Mouse (Mus musculus) bone marrow macrophage, adult 2 months (primary cell): Measurements from ENCODE around the gene Cabp4. TPM values are rescaled to one million over a fixed set of nuclear protein-coding genes. Genes with fewer than 3 reads are reported as not detected.

Experiments
- H3K27ac ChIP-seq: 2 replicates; pipeline ENCODE4 v1.5.1; 2012; ENCODE audit warnings: low read depth, low read length; ENCODE audit not compliant: insufficient read depth
- H3K4me1 ChIP-seq: 2 replicates; pipeline ENCODE4 v1.6.1; 2012; ENCODE audit warnings: low read length; ENCODE audit not compliant: control insufficient read depth, insufficient read depth
- H3K4me3 ChIP-seq: 2 replicates; pipeline ENCODE4 v1.5.1; 2012; ENCODE audit warnings: mild to moderate bottlenecking, low read length, moderate library complexity; ENCODE audit not compliant: insufficient read depth
- CTCF ChIP-seq: IDR thresholded peaks from 2 replicates; pipeline ENCODE4 v1.5.1; 2012; ENCODE audit warnings: low read depth, mild to moderate bottlenecking, low read length, moderate library complexity
- POLR2A ChIP-seq: IDR thresholded peaks from 2 replicates; pipeline ENCODE4 v1.6.1; 2012; ENCODE audit warnings: mild to moderate bottlenecking, low read depth, low read length, borderline replicate concordance
- polyA plus RNA-seq: library from polyadenylated mRNA; stranded (reverse); fragments of >200 nt; gene quantifications from 2 replicates; pipeline ENCODE4 v1.2.4, GENCODE M21; 2012; ENCODE audit not compliant: missing spikeins, insufficient read depth, insufficient read length

Cabp4 gene
- polyA plus RNA-seq, 1 experiment: not detected

DNA sequence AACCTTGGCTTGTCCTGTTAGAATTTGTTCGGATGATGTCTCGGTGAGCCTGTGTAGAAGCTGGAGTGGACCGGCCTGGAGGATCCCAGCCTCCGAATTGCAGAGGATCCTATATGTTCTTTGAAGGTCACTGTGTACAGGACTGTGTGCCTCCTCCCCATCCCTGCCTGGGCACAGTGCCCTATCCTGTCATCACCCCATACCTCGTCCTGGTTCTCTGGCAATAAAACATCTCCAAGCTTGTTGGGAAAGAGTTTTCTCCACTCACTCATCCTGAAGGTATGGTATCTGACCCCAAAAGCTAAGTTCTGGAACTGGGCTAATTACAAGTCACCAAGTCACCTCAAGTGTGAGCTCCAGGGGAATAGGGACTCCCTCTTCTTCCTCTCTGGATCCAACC, 56.7 kb downstream of the Cabp4 start:
- H3K4me1 ChIP-seq: no peaks in the 10 kb centered on the region
- no peak overlapping the region for H3K4me3 ChIP-seq
- TF ChIP-seq CTCF: no peak
- TF ChIP-seq POLR2A: no peak
- no peak overlapping the region for H3K27ac ChIP-seq

DNA sequence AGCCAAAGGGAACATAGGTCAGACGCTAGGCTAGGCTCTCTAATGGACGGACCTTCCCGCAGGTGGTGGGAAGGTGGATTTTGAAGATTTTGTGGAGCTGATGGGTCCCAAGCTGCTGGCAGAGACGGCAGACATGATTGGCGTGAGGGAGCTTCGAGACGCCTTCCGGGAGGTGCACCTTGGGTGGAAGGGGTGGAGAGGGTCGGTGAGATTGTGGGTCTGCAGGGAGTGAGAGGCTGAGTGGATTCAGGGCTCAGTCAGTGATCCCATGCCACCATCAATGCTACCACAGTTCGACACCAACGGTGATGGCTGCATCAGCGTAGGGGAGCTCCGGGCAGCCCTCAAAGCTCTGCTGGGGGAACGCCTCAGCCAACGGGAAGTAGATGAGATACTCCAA, 57.7 kb downstream of the Cabp4 start:
- H3K27ac ChIP-seq: no peak overlapping the region
- no peak overlapping the region for H3K4me3 ChIP-seq
- TF ChIP-seq POLR2A (no peak), CTCF (no peak)
- H3K4me1 ChIP-seq: no peaks in the 10 kb centered on the region

Other genes with a start within 250 kb of the Cabp4 start
- gene Tcirg1, start 236.9 kb downstream of the Cabp4 start, polyA plus RNA-seq: 488 and 518 TPM in 2 replicates
- gene Ndufs8, start 231.3 kb downstream of the Cabp4 start, polyA plus RNA-seq: 80.5 and 85.1 TPM in 2 replicates
- gene Aldh3b1, start 214.2 kb downstream of the Cabp4 start, polyA plus RNA-seq: 83.9 and 85.6 TPM in 2 replicates
- 1,272 and 1,428 TPM in 2 replicates for gene Unc93b1, start 208.8 kb downstream of the Cabp4 start, polyA plus RNA-seq
- not detected in 2 replicates for gene Aldh3b3, start 185.4 kb downstream of the Cabp4 start, polyA plus RNA-seq
- gene Aldh3b2, start 171.7 kb downstream of the Cabp4 start, polyA plus RNA-seq: not detected in 2 replicates
- 1.1 TPM in 1 of 2 replicates, not detected in the other for gene Acy3, start 157.5 kb downstream of the Cabp4 start, polyA plus RNA-seq
- gene Tbx10, start 151.3 kb downstream of the Cabp4 start, polyA plus RNA-seq: not detected in 2 replicates
- gene Nudt8, start 143.5 kb downstream of the Cabp4 start, polyA plus RNA-seq: 7.0 and 9.9 TPM in 2 replicates
- 0.80 and 1.3 TPM in 2 replicates for gene Gm49405, start 143.4 kb downstream of the Cabp4 start, polyA plus RNA-seq
- 1.4 and 3.4 TPM in 2 replicates for gene Doc2g, start 140.7 kb downstream of the Cabp4 start, polyA plus RNA-seq
- 62.3 TPM in 2 replicates for gene Ndufv1, start 131.2 kb downstream of the Cabp4 start, polyA plus RNA-seq
- gene Gstp1, start 106.0 kb downstream of the Cabp4 start, polyA plus RNA-seq: 103 and 118 TPM in 2 replicates
- gene Gstp2, start 98.0 kb downstream of the Cabp4 start, polyA plus RNA-seq: 2.6 TPM in 1 of 2 replicates, not detected in the other
- gene Gstp3, start 84.5 kb downstream of the Cabp4 start, polyA plus RNA-seq: not detected in 2 replicates
- not detected in 2 replicates for gene Cabp2, start 62.5 kb downstream of the Cabp4 start, polyA plus RNA-seq
- 98.0 and 98.3 TPM in 2 replicates for gene Cdk2ap2, start 46.9 kb downstream of the Cabp4 start, polyA plus RNA-seq
- gene Pitpnm1, start 44.0 kb downstream of the Cabp4 start, polyA plus RNA-seq: 72.3 and 86.7 TPM in 2 replicates
- gene Aip, start 18.2 kb downstream of the Cabp4 start, polyA plus RNA-seq: 75.1 and 75.6 TPM in 2 replicates
- gene Gpr152, start 4.2 kb downstream of the Cabp4 start, polyA plus RNA-seq: not detected in 2 replicates
- 276 and 314 TPM in 2 replicates for gene Coro1b, start 4.6 kb upstream of the Cabp4 start, polyA plus RNA-seq
- gene Ptprcap, start 9.6 kb upstream of the Cabp4 start, polyA plus RNA-seq: 0.87 and 2.3 TPM in 2 replicates
- gene Rps6kb2, start 19.3 kb upstream of the Cabp4 start, polyA plus RNA-seq: 32.3 and 39.5 TPM in 2 replicates
- gene Carns1, start 31.4 kb upstream of the Cabp4 start, polyA plus RNA-seq: 0.68 and 1.1 TPM in 2 replicates
- 0.77 and 0.83 TPM in 2 replicates for gene Tbc1d10c, start 47.3 kb upstream of the Cabp4 start, polyA plus RNA-seq
- 299 and 331 TPM in 2 replicates for gene Ppp1ca, start 48.0 kb upstream of the Cabp4 start, polyA plus RNA-seq
- 25.1 and 27.2 TPM in 2 replicates for gene Rad9a, start 57.6 kb upstream of the Cabp4 start, polyA plus RNA-seq
- gene Clcf1, start 70.2 kb upstream of the Cabp4 start, polyA plus RNA-seq: 0.40 and 0.56 TPM in 2 replicates
- not detected in 2 replicates for gene AC109138.7, start 70.3 kb upstream of the Cabp4 start, polyA plus RNA-seq
- 77.5 and 93.5 TPM in 2 replicates for gene Pold4, start 87.9 kb upstream of the Cabp4 start, polyA plus RNA-seq
- gene Ssh3, start 125.1 kb upstream of the Cabp4 start, polyA plus RNA-seq: 84.2 and 87.6 TPM in 2 replicates
- 21.8 TPM in 2 replicates for gene Ankrd13d, start 139.1 kb upstream of the Cabp4 start, polyA plus RNA-seq
- 250 and 278 TPM in 2 replicates for gene Grk2, start 162.2 kb upstream of the Cabp4 start, polyA plus RNA-seq